Mouse (Mus musculus) liver, embryonic 14.5 days (tissue): ENCODE measurements around the gene Enox1. TPM values are rescaled to one million over a fixed set of nuclear protein-coding genes. Genes with fewer than 3 reads are reported as not detected.

Experiments
- ATAC-seq: fragments of 200-750 bp; cut with Nextera tagmentation; 2 replicates; pipeline ENCODE4 v1.8.0; 2017; ENCODE audit warnings: moderate number of reproducible peaks, mild to moderate bottlenecking, moderate library complexity; ENCODE audit not compliant: insufficient read depth
- DNase-seq, 3 experiments: peaks; one replicate each; pipeline ENCODE4 v3.0.0-alpha.2; 2012 to 2013; ENCODE audit warnings: low read depth in 3 of 3, low spot score in 3 of 3
- H3K27ac ChIP-seq: fragments of 300-500 bp; sonication (generic); 2 replicates; pipeline ENCODE4 v1.5.1; 2014; ENCODE audit warnings: moderate library complexity, mild to moderate bottlenecking, control low read depth, inconsistent platforms
- H3K27me3 ChIP-seq: fragments of 300-500 bp; sonication (generic); 2 replicates; pipeline ENCODE4 v1.6.1; 2014; ENCODE audit warnings: mild to moderate bottlenecking, low read length, moderate library complexity; ENCODE audit not compliant: control insufficient read depth, insufficient read depth
- H3K36me3 ChIP-seq: fragments of 300-500 bp; sonication (generic); replicated peaks from 2 replicates; pipeline ENCODE4 v1.6.1; 2014; ENCODE audit warnings: low read depth; ENCODE audit not compliant: control insufficient read depth, insufficient read depth
- H3K4me1 ChIP-seq, 2 experiments: fragments of 200-500 bp in 1 of 2; fragments of 300-500 bp in 1 of 2; sonication (generic) in 1 of 2; replicated peaks; 2 replicates each; pipeline ENCODE4 v1.6.1; 2012 to 2014; ENCODE audit warnings: antibody characterized with exemption in 1 of 2, inconsistent platforms in 1 of 2, low read length in 1 of 2; ENCODE audit not compliant: control insufficient read depth in 2 of 2, insufficient read depth in 2 of 2
- H3K4me2 ChIP-seq: fragments of 300-500 bp; sonication (generic); 2 replicates; pipeline ENCODE4 v1.6.1; 2014; ENCODE audit warnings: low read depth, mild to moderate bottlenecking, control low read depth, moderate library complexity
- H3K4me3 ChIP-seq, 2 experiments: fragments of 200-500 bp in 1 of 2; fragments of 300-500 bp in 1 of 2; sonication (generic) in 1 of 2; 2 replicates each; pipeline ENCODE4 v1.5.1; 2012 to 2014; ENCODE audit warnings: low read depth in 2 of 2, low read length in 2 of 2, mild to moderate bottlenecking in 2 of 2, control low read depth in 1 of 2, inconsistent platforms in 1 of 2, moderate library complexity in 1 of 2; ENCODE audit not compliant: insufficient read depth in 1 of 2
- H3K9ac ChIP-seq: fragments of 300-500 bp; sonication (generic); replicated peaks from 2 replicates; pipeline ENCODE4 v1.6.1; 2014; ENCODE audit warnings: mild to moderate bottlenecking, control low read depth, moderate library complexity
- H3K9me3 ChIP-seq: fragments of 300-500 bp; sonication (generic); 2 replicates; pipeline ENCODE4 v1.6.1; 2016; ENCODE audit warnings: low read length, mixed read lengths; ENCODE audit not compliant: control insufficient read depth
- CTCF ChIP-seq: IDR thresholded peaks from 2 replicates; pipeline ENCODE4 v1.5.1; 2016; ENCODE audit warnings: antibody characterized with exemption, low read depth, control low read depth
- EP300 ChIP-seq: IDR thresholded peaks from 2 replicates; pipeline ENCODE4 v1.6.1; 2016; ENCODE audit warnings: antibody characterized with exemption, low read depth
- WGBS: fragments of 180-500 bp; shearing (Covaris S2); extraction: QIAGEN DNeasy Blood & Tissue Kit; methylation state at CpG from one replicate; pipeline ENCODE4 v1.1.7; 2014; ENCODE audit not compliant: insufficient replicate concordance; 5-methylcytosine and 5-hydroxymethylcytosine counted together
- polyA plus RNA-seq, 2 experiments: library from polyadenylated mRNA; depleted of rRNA in 1 of 2; stranded (reverse) in 1 of 2; unstranded in 1 of 2; fragments of >200 nt; fragmentation: Nextera tagmentation in 1 of 2; extraction: Ambion mirVana in 1 of 2; gene quantifications; 2 replicates each; pipeline versions ENCODE4 v1.2.1 to v1.2.3; 2012 to 2014

Enox1 gene
- polyA plus RNA-seq, 2 experiments: 0.07 to 0.10 TPM

DNA sequence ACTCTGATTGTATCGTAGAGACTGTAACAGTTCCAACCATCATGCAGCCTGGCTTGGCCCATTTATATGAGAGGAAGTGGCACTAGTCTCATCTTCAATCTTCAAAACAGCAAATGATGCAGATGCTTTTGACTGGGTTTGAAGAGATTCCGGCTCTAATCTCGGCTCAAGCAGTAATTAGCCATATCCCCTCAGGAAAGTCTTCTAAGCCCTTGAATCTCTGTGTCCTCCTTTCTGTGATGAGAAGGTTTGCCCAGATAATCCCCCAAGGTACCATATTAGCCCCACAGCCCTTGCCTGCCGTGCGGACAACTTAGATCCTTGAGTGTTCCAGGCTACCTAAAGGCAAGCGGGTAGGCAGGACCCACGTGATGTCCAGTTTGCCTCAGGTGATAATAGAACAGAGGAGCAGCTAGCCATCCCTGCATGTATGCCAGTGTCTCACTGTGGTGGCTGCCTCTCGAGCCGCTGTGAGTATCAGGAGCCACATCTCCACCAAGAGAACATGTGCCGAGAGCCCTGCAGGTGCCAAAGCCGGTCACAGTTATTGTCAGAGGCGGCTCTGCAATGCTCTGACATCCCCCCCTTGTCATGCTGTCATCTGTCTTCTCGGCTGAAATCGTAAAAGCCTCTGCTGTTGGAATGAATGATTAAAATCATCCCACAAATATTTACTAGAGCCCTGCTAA is 442.6 kb downstream of the Enox1 start:
- WGBS: 60% methylated on average over 14 of the region's 14 CpGs
- Histone ChIP-seq H3K27ac (no peak overlapping the region), H3K36me3 (no peaks in the 10 kb centered on the region), H3K27me3 (no peaks in the 10 kb centered on the region), H3K9ac (no peak overlapping the region), H3K4me1 (no peaks in the 10 kb centered on the region), H3K4me3 (no peak overlapping the region), H3K4me2 (no peak overlapping the region), H3K9me3 (no peaks in the 10 kb centered on the region)
- DNase-seq (no peak), ATAC-seq (no peak)
- no peak for TF ChIP-seq CTCF
- no peak for TF ChIP-seq EP300

GRCm38 (mm10) chr14:77600773-77601172 is 444.2 kb downstream of the Enox1 start:
- H3K4me1 ChIP-seq: no peaks in the 10 kb centered on the region
- no peak overlapping the region for H3K4me2 ChIP-seq
- no peaks in the 10 kb centered on the region for H3K36me3 ChIP-seq
- WGBS: 43% methylated on average over 1 of the region's 1 CpGs
- DNase-seq: no peak
- H3K9me3 ChIP-seq: no peaks in the 10 kb centered on the region
- H3K9ac ChIP-seq: no peak overlapping the region
- no peak overlapping the region for H3K27ac ChIP-seq
- H3K4me3 ChIP-seq: no peak overlapping the region
- no peak for ATAC-seq
- no peak for TF ChIP-seq EP300
- TF ChIP-seq CTCF: no peak
- no peaks in the 10 kb centered on the region for H3K27me3 ChIP-seq

- no peak for TF ChIP-seq EP300
- no peak for TF ChIP-seq CTCF
- ATAC-seq (no peak), DNase-seq (no peak)
- H3K9ac ChIP-seq: no peak overlapping the region
- H3K36me3 ChIP-seq: no peaks in the 10 kb centered on the region
- H3K27me3 ChIP-seq: no peaks in the 10 kb centered on the region
- WGBS: 46% methylated on average over 2 of the region's 2 CpGs
- no peak overlapping the region for H3K4me3 ChIP-seq
- H3K4me2 ChIP-seq: no peak overlapping the region
- H3K27ac ChIP-seq: no peak overlapping the region
- H3K9me3 ChIP-seq: no peaks in the 10 kb centered on the region
- H3K4me1 ChIP-seq: no peaks in the 10 kb centered on the region
These were observed 444.9 kb downstream of the Enox1 start for GRCm38 (mm10) chr14:77601446-77601845.

- Histone ChIP-seq H3K9ac (no peak overlapping the region), H3K4me2 (no peak overlapping the region), H3K4me1 (no peaks in the 10 kb centered on the region), H3K36me3 (no peaks in the 10 kb centered on the region), H3K9me3 (no peaks in the 10 kb centered on the region), H3K27me3 (no peaks in the 10 kb centered on the region), H3K4me3 (no peak overlapping the region), H3K27ac (no peak overlapping the region)
- ATAC-seq (no peak), DNase-seq (no peak)
- 55% methylated on average over 5 of the region's 5 CpGs for WGBS
- TF ChIP-seq CTCF (no peak), EP300 (no peak)
These were observed 451.7 kb downstream of the Enox1 start for GRCm38 (mm10) chr14:77608182-77608839.

DNA sequence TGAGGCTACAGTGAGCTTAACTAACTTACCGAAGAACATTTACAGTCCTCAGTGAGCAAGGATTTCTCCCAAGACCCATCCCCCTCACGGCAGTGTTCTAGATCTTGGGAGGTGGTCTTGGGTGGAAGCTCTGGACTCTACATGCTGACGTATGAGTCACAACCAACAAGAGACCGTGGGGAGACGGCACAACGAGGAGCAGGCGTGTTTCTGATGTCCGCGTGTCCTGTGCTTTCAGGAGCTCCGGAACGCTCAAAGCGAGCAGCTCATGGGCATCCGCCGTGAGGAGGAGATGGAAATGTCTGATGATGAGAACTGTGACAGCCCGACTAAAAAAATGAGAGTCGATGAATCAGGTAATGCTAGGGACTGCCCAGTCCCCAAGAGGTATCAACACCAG is 458.6 kb downstream of the Enox1 start:
- Histone ChIP-seq H3K27ac (no peak overlapping the region), H3K4me1 (no peaks in the 10 kb centered on the region), H3K9me3 (no peaks in the 10 kb centered on the region), H3K4me2 (no peak overlapping the region), H3K9ac (no peak overlapping the region), H3K4me3 (no peak overlapping the region), H3K27me3 (no peaks in the 10 kb centered on the region), H3K36me3 (no peaks in the 10 kb centered on the region)
- ATAC-seq (no peak), DNase-seq (no peak)
- TF ChIP-seq EP300 (no peak), CTCF (no peak)
- 76% methylated on average over 16 of the region's 16 CpGs for WGBS
